Mouse (Mus musculus) lung, embryonic 14.5 days (tissue): Measurements from ENCODE around the gene Slc12a1. TPM values are rescaled to one million over a fixed set of nuclear protein-coding genes. Genes with fewer than 3 reads are reported as not detected.

ENCODE experiments used
- ATAC-seq: fragments of 200-750 bp; cut with Nextera tagmentation; 2 replicates; pipeline ENCODE4 v1.8.0; 2017; ENCODE audit warnings: mild to moderate bottlenecking, moderate TSS enrichment, moderate library complexity; ENCODE audit not compliant: insufficient read depth
- DNase-seq: peaks from one replicate; pipeline ENCODE4 v3.0.0-alpha.2; 2015
- H3K27ac ChIP-seq: fragments of 300-500 bp; sonication (generic); 2 replicates; pipeline ENCODE4 v1.5.1; 2014; ENCODE audit warnings: low read depth, mild to moderate bottlenecking, moderate library complexity
- H3K27me3 ChIP-seq: fragments of 300-500 bp; sonication (generic); 2 replicates; pipeline ENCODE4 v1.6.1; 2014; ENCODE audit warnings: low read length, control low read depth; ENCODE audit not compliant: insufficient read depth
- H3K36me3 ChIP-seq: fragments of 300-500 bp; sonication (generic); 2 replicates; pipeline ENCODE4 v1.6.1; 2014; ENCODE audit warnings: control low read depth; ENCODE audit not compliant: insufficient read depth
- H3K4me1 ChIP-seq: fragments of 300-500 bp; sonication (generic); 2 replicates; pipeline ENCODE4 v1.6.1; 2014; ENCODE audit warnings: antibody characterized with exemption, control low read depth; ENCODE audit not compliant: insufficient read depth
- H3K4me2 ChIP-seq: fragments of 300-500 bp; sonication (generic); 2 replicates; pipeline ENCODE4 v1.6.1; 2014; ENCODE audit warnings: mild to moderate bottlenecking
- H3K4me3 ChIP-seq: fragments of 300-500 bp; sonication (generic); 2 replicates; pipeline ENCODE4 v1.5.1; 2014; ENCODE audit warnings: low read depth, low read length
- H3K9ac ChIP-seq: fragments of 300-500 bp; sonication (generic); 2 replicates; pipeline ENCODE4 v1.6.1; 2014
- H3K9me3 ChIP-seq: fragments of 300-500 bp; sonication (generic); 2 replicates; pipeline ENCODE4 v1.6.1; 2016; ENCODE audit warnings: low read depth, low read length, control low read depth
- CTCF ChIP-seq: IDR thresholded peaks from 2 replicates; pipeline ENCODE4 v1.5.1; 2016; ENCODE audit warnings: antibody characterized with exemption, low read depth
- WGBS: fragments of 180-500 bp; shearing (Covaris S2); extraction: QIAGEN DNeasy Blood & Tissue Kit; methylation state at CpG from one replicate; pipeline ENCODE4 v1.1.7; 2014; 5-methylcytosine and 5-hydroxymethylcytosine counted together
- polyA plus RNA-seq: library from polyadenylated mRNA; unstranded; fragments of >200 nt; fragmentation: Nextera tagmentation; extraction: Ambion mirVana; gene quantifications from 2 replicates; pipeline ENCODE4 v1.2.1, GENCODE M21; 2014

Gene Slc12a1
- polyA plus RNA-seq, 1 experiment from 2014 or later, result not detected

DNA sequence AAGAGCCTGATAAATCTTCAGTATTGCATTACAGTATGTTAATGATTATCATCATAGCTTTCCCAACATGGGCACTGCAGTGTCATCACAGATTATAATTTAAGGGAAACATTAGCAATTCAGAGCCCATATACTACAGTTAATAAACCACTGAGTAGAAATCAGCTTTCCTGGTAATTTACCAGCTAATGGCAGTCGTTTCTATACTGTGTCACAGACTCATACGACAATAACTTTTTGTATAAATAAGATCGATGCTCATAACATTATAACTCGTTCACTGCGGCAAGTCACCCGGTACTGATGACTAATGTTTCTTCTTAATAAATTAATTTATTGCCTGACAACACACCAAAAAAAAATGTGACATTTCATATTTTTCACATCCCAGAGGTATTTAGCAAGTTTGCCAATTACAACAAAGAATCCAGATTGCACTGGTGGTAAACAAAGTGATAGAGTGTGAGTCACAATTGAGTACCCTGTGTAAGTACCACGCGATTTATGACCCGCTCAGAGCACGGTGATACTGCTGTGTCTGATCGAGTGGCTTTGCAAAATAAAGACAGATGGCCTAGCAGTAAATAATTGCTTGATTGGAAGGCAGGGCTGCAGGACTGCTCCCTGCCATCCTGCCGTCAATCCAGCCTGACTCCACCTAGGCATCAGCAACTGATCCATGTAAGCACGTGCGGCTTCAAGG lies 56.7 kb downstream of the Slc12a1 start:
- WGBS, result 71% methylated on average over 14 of the region's 14 CpGs
- H3K4me1 ChIP-seq, result peaks cover 14% of the 10 kb centered on the region
- ATAC-seq (no peak), DNase-seq (no peak)
- H3K27ac ChIP-seq, result no peak overlapping the region
- H3K9me3 ChIP-seq, result no peaks in the 10 kb centered on the region
- no peaks in the 10 kb centered on the region for H3K36me3 ChIP-seq
- H3K27me3 ChIP-seq, result no peaks in the 10 kb centered on the region
- no peak overlapping the region for H3K4me2 ChIP-seq
- no peak overlapping the region for H3K9ac ChIP-seq
- no peak for TF ChIP-seq CTCF
- H3K4me3 ChIP-seq, result no peak overlapping the region

DNA sequence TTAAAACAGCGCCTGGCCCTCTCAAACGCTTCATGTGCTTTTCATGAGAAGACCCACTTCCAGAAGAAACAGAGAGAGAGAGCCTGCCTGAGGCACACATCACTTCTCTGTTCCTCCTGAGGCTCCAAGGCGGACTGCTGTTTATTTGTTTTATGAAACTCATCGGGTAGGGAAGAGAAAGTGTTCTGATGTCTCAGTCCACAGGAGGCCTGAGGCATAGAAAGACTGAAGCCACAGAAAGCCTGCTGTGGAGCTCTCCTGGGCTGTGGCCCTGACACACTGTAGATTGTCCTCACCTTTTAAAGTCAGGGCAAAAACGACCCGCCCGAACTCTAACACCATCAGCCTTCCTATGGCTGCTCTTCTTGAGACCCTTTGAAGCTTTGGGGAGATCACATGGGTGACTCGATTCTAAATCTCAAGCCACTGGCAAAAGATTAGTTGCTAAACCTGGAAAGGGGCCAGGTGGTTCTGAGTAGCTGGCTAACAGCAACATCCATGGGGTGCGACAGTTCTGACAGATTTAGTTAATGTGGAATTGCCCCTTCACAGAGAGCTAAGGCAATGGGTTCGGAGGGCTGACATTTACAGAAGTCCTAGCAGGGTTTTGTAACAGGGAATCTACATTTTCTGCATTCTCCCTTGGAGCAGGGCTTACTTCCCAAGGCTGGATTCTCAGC lies 59.7 kb downstream of the Slc12a1 start:
- no peaks in the 10 kb centered on the region for H3K36me3 ChIP-seq
- 33% methylated on average over 10 of the region's 10 CpGs for WGBS
- no peak overlapping the region for H3K4me3 ChIP-seq
- H3K4me1 ChIP-seq, result peaks cover 14% of the 10 kb centered on the region
- TF ChIP-seq CTCF, result no peak
- no peak overlapping the region for H3K9ac ChIP-seq
- DNase-seq, result peak; percentile 49
- ATAC-seq, result peak; percentile 41; the same call in 1 of the 2 replicates
- H3K9me3 ChIP-seq, result no peaks in the 10 kb centered on the region
- H3K27me3 ChIP-seq, result no peaks in the 10 kb centered on the region
- no peak overlapping the region for H3K27ac ChIP-seq
- no peak overlapping the region for H3K4me2 ChIP-seq

- Histone ChIP-seq H3K4me2 (no peak overlapping the region), H3K4me1 (peaks cover 14% of the 10 kb centered on the region), H3K27ac (no peak overlapping the region), H3K9me3 (no peaks in the 10 kb centered on the region), H3K9ac (no peak overlapping the region), H3K27me3 (no peaks in the 10 kb centered on the region), H3K4me3 (no peak overlapping the region), H3K36me3 (no peaks in the 10 kb centered on the region)
- peak; percentile 81 for TF ChIP-seq CTCF
- no peak for ATAC-seq
- 3% methylated on average over 3 of the region's 3 CpGs for WGBS
- DNase-seq, result peak; percentile 95
Observed at GRCm38 (mm10) chr2:125214592-125214991, 62.3 kb downstream of the Slc12a1 start.

- Histone ChIP-seq H3K36me3 (no peaks in the 10 kb centered on the region), H3K9ac (no peak overlapping the region), H3K4me2 (no peak overlapping the region), H3K27ac (no peak overlapping the region), H3K27me3 (no peaks in the 10 kb centered on the region), H3K4me3 (no peak overlapping the region), H3K9me3 (no peaks in the 10 kb centered on the region), H3K4me1 (0 out of 2 replicates have a peak, but pooled peaks cover 2% of the 10 kb centered on the region)
- no peak for DNase-seq
- WGBS, result 70% methylated on average over 6 of the region's 6 CpGs
- ATAC-seq, result no peak
- no peak for TF ChIP-seq CTCF
Observed at GRCm38 (mm10) chr2:125217286-125217685, 65.0 kb downstream of the Slc12a1 start.

DNA sequence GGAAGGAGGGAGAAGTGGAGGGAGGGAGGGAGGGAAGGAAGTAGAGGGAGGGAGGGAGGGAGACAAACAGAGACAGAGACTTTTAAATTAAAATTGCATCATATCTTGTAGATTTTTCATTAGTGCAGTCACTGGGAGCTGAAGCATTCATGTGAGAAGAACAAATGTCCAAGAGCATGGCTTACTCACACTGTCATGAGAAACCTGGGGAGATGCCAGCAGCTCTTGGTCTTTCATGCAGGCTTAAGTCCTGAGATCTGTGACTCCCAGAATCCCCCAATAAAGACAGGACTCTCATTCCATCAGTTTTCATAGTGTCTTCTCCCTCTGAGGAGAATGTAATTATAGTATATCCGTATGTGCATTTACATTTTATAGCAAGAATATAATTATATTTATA lies 66.3 kb downstream of the Slc12a1 start:
- no peak overlapping the region for H3K4me2 ChIP-seq
- H3K9me3 ChIP-seq, result no peaks in the 10 kb centered on the region
- H3K4me3 ChIP-seq, result no peak overlapping the region
- DNase-seq (no peak), ATAC-seq (no peak)
- WGBS, result 79% methylated on average over 1 of the region's 1 CpGs
- TF ChIP-seq CTCF, result no peak
- H3K36me3 ChIP-seq, result no peaks in the 10 kb centered on the region
- no peak overlapping the region for H3K27ac ChIP-seq
- H3K9ac ChIP-seq, result no peak overlapping the region
- H3K4me1 ChIP-seq, result no peaks in the 10 kb centered on the region
- no peaks in the 10 kb centered on the region for H3K27me3 ChIP-seq

DNA sequence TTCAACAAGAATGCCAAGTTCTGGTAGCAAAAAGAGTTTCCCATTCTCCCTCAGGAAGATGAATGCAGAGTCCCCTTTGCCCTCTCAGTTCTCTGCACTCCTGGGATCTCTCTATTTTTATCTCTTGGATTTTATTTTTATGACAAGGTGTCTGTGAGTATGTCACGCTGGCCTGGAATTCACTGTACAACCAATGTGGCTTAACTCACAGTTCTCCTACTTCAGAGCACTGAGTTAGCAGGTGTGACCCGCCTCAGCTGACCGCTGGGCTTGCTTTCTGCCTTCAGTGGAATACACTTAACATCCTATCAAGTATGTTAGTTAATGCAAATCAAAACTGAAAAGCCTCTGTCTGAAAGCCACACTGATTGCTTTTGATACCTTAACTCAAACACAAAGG lies 67.0 kb downstream of the Slc12a1 start:
- no peaks in the 10 kb centered on the region for H3K4me1 ChIP-seq
- WGBS, result 41% methylated on average over 3 of the region's 3 CpGs

DNA sequence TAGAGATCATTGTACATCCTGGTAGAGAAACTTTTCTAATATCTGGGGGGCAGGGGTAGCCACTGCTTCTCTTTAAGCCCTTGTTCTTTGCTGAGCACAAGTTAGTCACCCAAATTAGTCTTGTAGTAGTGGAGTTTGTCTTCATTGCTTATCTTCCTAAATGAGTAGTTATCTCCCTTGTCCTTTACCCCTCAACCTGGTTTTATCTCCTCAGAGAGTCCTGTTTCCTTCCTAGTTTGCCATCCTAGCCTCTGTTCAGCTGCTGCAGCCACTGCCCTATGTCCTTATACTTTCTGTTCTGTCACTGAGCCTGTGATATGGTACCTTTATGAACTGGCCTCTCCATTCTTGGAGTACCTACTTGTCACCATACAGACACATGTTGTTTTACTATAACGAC lies 69.4 kb downstream of the Slc12a1 start:
- 85% methylated on average over 1 of the region's 1 CpGs for WGBS
- no peak for TF ChIP-seq CTCF

More for the DNA sequence above, 67.0 kb downstream of the Slc12a1 start:
- ATAC-seq (no peak), DNase-seq (peak; percentile 41)
- no peak overlapping the region for H3K9ac ChIP-seq
- H3K9me3 ChIP-seq, result no peaks in the 10 kb centered on the region
- H3K27ac ChIP-seq, result no peak overlapping the region
- H3K27me3 ChIP-seq, result no peaks in the 10 kb centered on the region
- H3K4me2 ChIP-seq, result no peak overlapping the region
- no peaks in the 10 kb centered on the region for H3K36me3 ChIP-seq
- TF ChIP-seq CTCF, result no peak
- H3K4me3 ChIP-seq, result no peak overlapping the region

More for the DNA sequence above, 69.4 kb downstream of the Slc12a1 start:
- Histone ChIP-seq H3K4me2 (no peak overlapping the region), H3K9me3 (no peaks in the 10 kb centered on the region), H3K27me3 (no peaks in the 10 kb centered on the region), H3K27ac (no peak overlapping the region), H3K36me3 (no peaks in the 10 kb centered on the region), H3K9ac (no peak overlapping the region), H3K4me3 (no peak overlapping the region), H3K4me1 (no peaks in the 10 kb centered on the region)
- no peak for ATAC-seq
- DNase-seq, result no peak
